Mouse (Mus musculus): Measurements from ENCODE around the gene Gm3336. TPM values are rescaled to one million over a fixed set of nuclear protein-coding genes. Genes with fewer than 3 reads are reported as not detected.

The Gm3336 gene
- polyA plus RNA-seq, 1 experiment from 2014 or later = 2.0 TPM

DNA sequence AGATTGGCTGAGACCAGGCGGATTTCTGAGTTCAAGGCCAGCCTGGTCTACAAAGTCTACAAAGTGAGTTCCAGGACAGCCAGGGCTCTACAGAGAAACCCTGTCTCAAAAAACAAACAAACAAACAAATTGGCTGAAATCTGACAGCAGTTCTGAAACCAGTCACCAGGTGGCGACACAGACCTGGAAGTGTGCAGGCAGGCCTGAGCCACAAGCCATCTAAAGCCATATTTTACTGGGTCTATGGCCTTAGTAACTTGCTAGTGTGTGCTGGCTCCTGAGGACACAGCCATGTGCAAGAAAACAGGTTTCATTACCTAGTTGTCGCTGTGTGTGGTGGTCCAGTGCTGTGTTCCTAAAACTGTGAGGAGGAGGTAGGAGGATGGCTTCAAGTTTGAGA is 2.4 kb downstream of the Gm3336 start:
- no peak overlapping the region for H3K9ac ChIP-seq (ENCODE audit: low read length)
- 0 out of 2 replicates have a peak, but pooled peaks have one; percentile 45 for ATAC-seq (ENCODE audit: insufficient read depth, low FRiP score)

DNA sequence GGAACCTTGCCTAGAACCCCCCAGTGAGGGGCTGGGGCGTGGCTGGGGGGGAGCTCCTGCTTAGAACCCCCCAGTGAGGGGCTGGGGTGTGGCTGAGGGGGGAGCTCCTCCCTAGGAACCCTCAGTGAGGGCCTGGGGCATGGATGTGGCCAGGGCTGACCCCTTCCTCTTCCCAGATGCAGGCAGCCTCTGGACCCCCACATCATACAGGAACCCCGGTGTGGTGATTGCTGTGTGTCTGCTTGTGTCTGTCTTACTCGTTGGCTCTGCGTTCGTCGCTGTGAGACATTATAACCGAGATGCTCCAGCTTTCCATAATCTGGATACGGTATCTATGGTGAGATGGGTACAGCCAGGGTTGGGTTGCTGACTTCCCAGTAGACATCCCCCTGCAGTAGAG is 3.3 kb downstream of the Gm3336 start:
- Histone ChIP-seq H3K27me3 (ENCODE audit: control insufficient read depth, insufficient read depth, low read length) (no peaks in the 10 kb centered on the region), H3K4me2 (ENCODE audit: low read depth, low read length) (no peak overlapping the region), H3K4me1 (ENCODE audit: control insufficient read depth, insufficient read depth, low read length) (peaks cover 3% of the 10 kb centered on the region; the same call in 1 of the 2 replicates), H3K27ac (ENCODE audit: low read length) (no peak overlapping the region), H3K36me3 (ENCODE audit: control insufficient read depth, insufficient read depth, low read length) (no peaks in the 10 kb centered on the region), H3K4me3 (replicated peaks; ENCODE audit: low read length) (no peak overlapping the region), H3K9ac (ENCODE audit: low read length) (no peak overlapping the region), H3K9me3 (replicated peaks; ENCODE audit: control insufficient read depth, low read length) (no peaks in the 10 kb centered on the region)
- 87% methylated on average over 8 of the region's 8 CpGs for WGBS
- no peak for ATAC-seq (ENCODE audit: insufficient read depth, low FRiP score)

More for the DNA sequence above, 2.4 kb downstream of the Gm3336 start:
- Histone ChIP-seq H3K27me3 (ENCODE audit: control insufficient read depth, insufficient read depth, low read length) (no peaks in the 10 kb centered on the region), H3K27ac (ENCODE audit: low read length) (no peak overlapping the region), H3K4me1 (ENCODE audit: control insufficient read depth, insufficient read depth, low read length) (peaks cover 3% of the 10 kb centered on the region; the same call in 1 of the 2 replicates), H3K9me3 (replicated peaks; ENCODE audit: control insufficient read depth, low read length) (no peaks in the 10 kb centered on the region), H3K36me3 (ENCODE audit: control insufficient read depth, insufficient read depth, low read length) (no peaks in the 10 kb centered on the region), H3K4me3 (replicated peaks; ENCODE audit: low read length) (no peak overlapping the region), H3K4me2 (ENCODE audit: low read depth, low read length) (no peak overlapping the region)
- WGBS = 5% methylated on average over 3 of the region's 3 CpGs

DNA sequence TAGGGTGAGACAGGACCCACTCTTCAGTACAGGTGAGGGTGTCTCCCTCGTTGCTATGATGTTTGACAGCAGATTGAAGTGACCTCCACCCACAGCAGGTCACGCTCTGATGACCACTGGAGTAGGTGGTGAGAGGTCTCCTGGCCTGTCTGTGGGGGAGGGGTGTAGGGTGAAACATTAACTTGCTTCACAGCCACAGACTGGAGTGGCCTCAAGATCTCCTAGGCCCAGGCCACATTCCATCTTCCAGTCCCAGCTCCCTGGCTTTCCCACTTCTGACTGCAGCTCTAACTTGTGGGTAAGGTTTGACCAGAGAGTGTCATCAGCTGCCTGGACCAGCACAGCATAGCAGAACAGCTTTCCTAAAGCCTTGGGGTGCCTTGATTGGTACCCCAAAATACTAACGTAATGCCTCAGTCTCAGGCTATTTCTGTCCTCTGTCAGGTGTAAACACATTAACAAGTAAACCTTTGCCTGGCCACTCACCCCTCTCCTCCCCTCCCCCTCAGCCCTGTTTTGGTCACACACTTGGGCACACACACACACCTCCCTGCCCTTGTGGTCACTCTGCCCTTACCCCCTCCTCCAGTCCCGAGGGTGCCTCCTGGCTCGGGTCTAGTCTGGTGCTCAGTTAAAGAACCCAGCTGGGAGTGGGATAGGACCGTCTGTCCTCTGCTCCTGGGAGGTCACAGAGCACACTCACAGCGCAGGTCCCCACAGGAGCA is 5.3 kb downstream of the Gm3336 start, which contains the start of gene Pde4c:
Gene Pde4c, plus strand, starts transcription at position 235 of the 725 bp plus-strand sequence.
- Histone ChIP-seq H3K9me3 (replicated peaks; ENCODE audit: control insufficient read depth, low read length) (no peaks in the 10 kb centered on the region), H3K27ac (ENCODE audit: low read length) (no peak within 1 kb of the TSS), H3K27me3 (ENCODE audit: control insufficient read depth, insufficient read depth, low read length) (0 out of 2 replicates have a peak, but pooled peaks cover 7% of the 10 kb centered on the region), H3K4me3 (replicated peaks; ENCODE audit: low read length) (no peak within 1 kb of the TSS), H3K4me1 (ENCODE audit: control insufficient read depth, insufficient read depth, low read length) (no peaks in the 10 kb centered on the region; the same call in 1 of the 2 replicates), H3K4me2 (ENCODE audit: low read depth, low read length) (no peak within 1 kb of the TSS), H3K9ac (ENCODE audit: low read length) (0 out of 2 replicates have a peak within 1 kb of the TSS, but pooled peaks have one; percentile 10), H3K36me3 (ENCODE audit: control insufficient read depth, insufficient read depth, low read length) (no peaks in the 10 kb centered on the region)
- no peak for ATAC-seq (ENCODE audit: insufficient read depth, low FRiP score)
- 46% methylated on average over 7 of the region's 7 CpGs for WGBS

DNA sequence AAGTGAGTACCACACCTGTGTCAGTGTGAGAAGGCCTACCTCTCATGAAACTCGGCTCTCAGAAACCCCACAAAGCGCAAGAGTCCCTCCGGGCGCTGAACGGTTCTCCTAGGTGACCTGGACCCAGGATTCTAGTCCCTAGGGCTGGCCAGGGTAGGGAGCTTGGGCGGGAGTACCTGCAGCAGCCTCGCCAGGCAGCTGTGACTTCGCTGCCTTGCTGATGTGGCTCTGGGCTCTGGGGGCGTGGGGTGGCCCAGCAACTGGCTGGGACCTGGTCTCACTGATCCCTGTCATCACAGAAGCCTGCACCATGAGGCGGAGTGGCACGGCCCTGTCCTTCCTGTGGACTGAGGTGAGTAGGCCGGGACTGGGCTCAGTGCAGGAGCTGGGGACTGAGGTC is 5.9 kb downstream of the Gm3336 start:
- WGBS = 72% methylated on average over 12 of the region's 12 CpGs

DNA sequence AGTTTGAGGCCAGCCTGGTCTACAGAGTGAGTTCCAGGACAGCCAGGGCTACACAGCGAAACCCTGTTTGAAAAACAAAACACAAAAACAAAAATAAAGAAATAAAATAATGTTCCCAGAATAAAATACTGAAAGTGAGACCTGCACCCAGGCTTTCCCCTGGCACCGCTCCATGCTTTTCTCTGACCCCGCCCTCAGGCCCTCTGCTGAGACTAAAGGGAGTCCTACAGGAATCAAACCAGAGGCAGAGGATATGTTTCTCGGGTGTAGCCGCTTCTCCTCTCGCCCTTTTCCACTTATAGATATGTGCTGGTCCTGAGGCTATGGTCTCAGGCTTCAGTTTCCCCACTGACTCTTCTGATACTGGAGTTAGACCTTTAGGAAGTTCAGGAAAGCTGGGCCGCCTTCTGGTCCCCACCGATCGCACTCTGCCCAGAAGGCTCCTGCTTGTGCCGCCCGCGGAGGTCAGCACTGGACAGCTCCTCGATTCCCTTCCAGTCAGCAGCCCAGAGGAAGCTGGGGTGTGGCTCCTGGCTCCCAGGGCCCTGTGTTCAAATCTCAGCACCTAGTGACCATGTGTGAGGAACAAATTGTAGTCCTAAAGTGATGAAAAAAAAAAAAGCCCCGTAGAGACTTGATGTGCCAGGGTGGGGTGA is 7.6 kb downstream of the Gm3336 start:
- WGBS = 24% methylated on average over 14 of the region's 14 CpGs
- no peak overlapping the region for H3K9ac ChIP-seq (ENCODE audit: low read length)
- ATAC-seq (ENCODE audit: insufficient read depth, low FRiP score) = no peak

More for the DNA sequence above, 5.9 kb downstream of the Gm3336 start:
- Histone ChIP-seq H3K9ac (ENCODE audit: low read length) (no peak overlapping the region), H3K4me2 (ENCODE audit: low read depth, low read length) (no peak overlapping the region), H3K27me3 (ENCODE audit: control insufficient read depth, insufficient read depth, low read length) (peaks cover 9% of the 10 kb centered on the region; the same call in 1 of the 2 replicates), H3K36me3 (ENCODE audit: control insufficient read depth, insufficient read depth, low read length) (no peaks in the 10 kb centered on the region), H3K27ac (ENCODE audit: low read length) (no peak overlapping the region), H3K9me3 (replicated peaks; ENCODE audit: control insufficient read depth, low read length) (no peaks in the 10 kb centered on the region), H3K4me1 (ENCODE audit: control insufficient read depth, insufficient read depth, low read length) (no peaks in the 10 kb centered on the region), H3K4me3 (replicated peaks; ENCODE audit: low read length) (no peak overlapping the region)
- ATAC-seq (ENCODE audit: insufficient read depth, low FRiP score) = no peak

DNA sequence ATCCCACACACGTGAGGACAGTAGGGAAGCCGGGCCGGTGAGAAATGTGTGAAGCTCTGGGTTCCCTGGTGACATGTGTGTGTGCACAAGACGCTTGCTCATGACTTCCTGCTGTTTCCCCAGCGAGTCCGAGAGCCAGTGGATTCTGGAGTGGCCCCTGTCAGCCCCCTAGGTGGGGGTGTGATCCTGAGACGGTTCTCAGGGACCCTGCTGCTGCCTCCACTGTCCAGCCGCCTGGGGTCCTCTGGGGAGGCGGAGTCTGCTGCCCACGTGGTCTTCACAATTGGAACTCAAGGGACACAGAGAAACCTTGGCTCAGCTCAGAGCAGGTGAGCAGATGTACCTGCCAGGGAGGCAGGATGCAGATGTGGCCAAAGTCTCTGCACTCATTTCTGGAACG is 8.4 kb downstream of the Gm3336 start:
- 43% methylated on average over 11 of the region's 11 CpGs for WGBS
- no peak overlapping the region for H3K9ac ChIP-seq (ENCODE audit: low read length)
- H3K4me3 ChIP-seq (replicated peaks; ENCODE audit: low read length) = no peak overlapping the region
- no peak for ATAC-seq (ENCODE audit: insufficient read depth, low FRiP score)
- 0 out of 2 replicates have a peak, but pooled peaks cover 3% of the 10 kb centered on the region for H3K4me1 ChIP-seq (ENCODE audit: control insufficient read depth, insufficient read depth, low read length)
- no peak overlapping the region for H3K4me2 ChIP-seq (ENCODE audit: low read depth, low read length)
- no peak overlapping the region for H3K27ac ChIP-seq (ENCODE audit: low read length)
- no peaks in the 10 kb centered on the region for H3K9me3 ChIP-seq (replicated peaks; ENCODE audit: control insufficient read depth, low read length)
- H3K36me3 ChIP-seq (ENCODE audit: control insufficient read depth, insufficient read depth, low read length) = no peaks in the 10 kb centered on the region
- peaks cover 18% of the 10 kb centered on the region for H3K27me3 ChIP-seq (ENCODE audit: control insufficient read depth, insufficient read depth, low read length)

More for the DNA sequence above, 7.6 kb downstream of the Gm3336 start:
- Histone ChIP-seq H3K9me3 (replicated peaks; ENCODE audit: control insufficient read depth, low read length) (no peaks in the 10 kb centered on the region), H3K4me1 (ENCODE audit: control insufficient read depth, insufficient read depth, low read length) (0 out of 2 replicates have a peak, but pooled peaks cover 3% of the 10 kb centered on the region), H3K4me2 (ENCODE audit: low read depth, low read length) (no peak overlapping the region), H3K27ac (ENCODE audit: low read length) (no peak overlapping the region), H3K4me3 (replicated peaks; ENCODE audit: low read length) (no peak overlapping the region), H3K36me3 (ENCODE audit: control insufficient read depth, insufficient read depth, low read length) (no peaks in the 10 kb centered on the region), H3K27me3 (ENCODE audit: control insufficient read depth, insufficient read depth, low read length) (peaks cover 18% of the 10 kb centered on the region)

DNA sequence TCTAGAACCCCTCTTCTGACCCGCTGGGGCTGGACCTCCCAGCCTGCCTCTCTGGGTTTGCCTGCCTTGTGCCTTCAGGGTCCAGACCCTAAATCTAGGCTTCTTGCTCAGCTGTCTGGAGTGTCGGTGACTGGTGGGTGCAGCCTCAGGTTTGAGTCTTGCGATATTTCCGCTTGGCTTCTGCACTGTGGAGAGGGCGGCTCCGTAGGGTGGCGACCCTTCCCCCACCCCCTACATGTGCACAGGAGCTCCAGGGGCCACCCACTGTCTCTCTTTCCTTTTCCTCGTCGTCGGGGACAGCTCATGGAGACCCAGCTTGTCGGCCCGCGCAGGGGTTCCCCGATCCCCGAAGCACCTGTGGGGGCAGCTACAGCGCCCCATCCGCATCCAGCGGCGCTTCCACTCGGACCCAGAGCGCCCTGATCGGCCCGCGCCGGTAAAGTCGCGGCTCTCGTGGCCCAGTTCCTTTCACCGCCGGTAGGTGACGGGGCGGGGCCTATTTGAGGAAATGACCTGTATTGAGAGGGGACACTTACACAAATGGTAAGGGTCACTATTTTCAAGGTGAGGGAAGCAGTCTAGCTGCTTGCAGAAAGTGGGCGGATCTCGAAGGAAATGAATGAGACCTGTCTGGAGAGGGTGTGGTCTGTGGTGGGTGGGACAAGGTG is 11.6 kb downstream of the Gm3336 start:
- H3K4me1 ChIP-seq (ENCODE audit: control insufficient read depth, insufficient read depth, low read length) = 0 out of 2 replicates have a peak, but pooled peaks cover 3% of the 10 kb centered on the region
- no peaks in the 10 kb centered on the region for H3K36me3 ChIP-seq (ENCODE audit: control insufficient read depth, insufficient read depth, low read length)
- no peaks in the 10 kb centered on the region for H3K9me3 ChIP-seq (replicated peaks; ENCODE audit: control insufficient read depth, low read length)
- WGBS = 4% methylated on average over 34 of the region's 34 CpGs
- H3K4me2 ChIP-seq (ENCODE audit: low read depth, low read length) = peak overlapping the region; percentile 53
- peak overlapping the region; percentile 65 for H3K9ac ChIP-seq (ENCODE audit: low read length)
- H3K4me3 ChIP-seq (replicated peaks; ENCODE audit: low read length) = peak overlapping the region; percentile 41
- peak; percentile 45; the same call in 1 of the 2 replicates for ATAC-seq (ENCODE audit: insufficient read depth, low FRiP score)
- no peak overlapping the region for H3K27ac ChIP-seq (ENCODE audit: low read length)
- H3K27me3 ChIP-seq (ENCODE audit: control insufficient read depth, insufficient read depth, low read length) = peaks cover 18% of the 10 kb centered on the region

DNA sequence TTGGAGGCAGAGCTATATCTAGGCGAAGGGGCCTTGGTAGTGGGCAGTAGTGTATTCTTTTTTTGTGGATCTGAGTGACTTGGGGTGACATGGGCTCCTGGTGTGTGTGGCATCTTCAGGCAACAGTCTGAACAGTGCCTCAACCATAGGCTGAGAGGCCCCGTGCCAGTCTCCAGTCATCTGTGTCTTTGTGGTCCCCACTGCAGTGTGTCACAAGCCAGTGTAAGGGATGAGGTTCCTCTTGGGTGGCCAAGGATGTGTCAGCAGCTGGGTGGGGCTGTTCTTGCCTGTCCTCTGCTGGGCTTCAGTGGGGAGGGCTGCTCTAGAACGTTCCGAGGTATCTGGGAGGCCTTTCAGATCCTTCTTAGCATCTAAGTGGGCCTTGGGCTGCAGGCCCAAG is 12.6 kb downstream of the Gm3336 start:
- Histone ChIP-seq H3K27me3 (ENCODE audit: control insufficient read depth, insufficient read depth, low read length) (peaks cover 18% of the 10 kb centered on the region), H3K4me3 (replicated peaks; ENCODE audit: low read length) (no peak overlapping the region), H3K4me2 (ENCODE audit: low read depth, low read length) (no peak overlapping the region), H3K9me3 (replicated peaks; ENCODE audit: control insufficient read depth, low read length) (no peaks in the 10 kb centered on the region), H3K27ac (ENCODE audit: low read length) (no peak overlapping the region), H3K9ac (ENCODE audit: low read length) (no peak overlapping the region), H3K4me1 (ENCODE audit: control insufficient read depth, insufficient read depth, low read length) (0 out of 2 replicates have a peak, but pooled peaks cover 3% of the 10 kb centered on the region), H3K36me3 (ENCODE audit: control insufficient read depth, insufficient read depth, low read length) (no peaks in the 10 kb centered on the region)
- 87% methylated on average over 4 of the region's 4 CpGs for WGBS
- ATAC-seq (ENCODE audit: insufficient read depth, low FRiP score) = no peak

All from stomach, embryonic 16.5 days (tissue).